ENCODE assay signal across 10 mouse cellular contexts in genomic region chr11:75976748-75977147, GRCm38 (mm10). TPM values are rescaled to one million over a fixed set of nuclear protein-coding genes. Genes with fewer than 3 reads are reported as not detected.
DNase-seq lines count a peak whose midpoint lies in the region; ATAC-seq lines count a peak whose summit lies in the region.
"Had no signal": no experiment of that assay in that cellular context is flagged by ENCODE, and none has a peak within 500 bp of the region (broad histone marks: within the 10 kb centered on the region; RNA-seq: fewer than 3 reads in every experiment).

No protein-coding gene starts in this region.

- no peaks in the 10 kb centered on the region for H3K36me3 ChIP-seq in stomach, embryonic 16.5 days (ENCODE audit: control insufficient read depth, insufficient read depth, low read length)
- H3K36me3 ChIP-seq in hindbrain, embryonic 12.5 days: no peaks in the 10 kb centered on the region
- H3K36me3 ChIP-seq: limb, embryonic 13.5 days had no signal

- peak; percentile 37 for DNase-seq in adrenal gland, postnatal 14 days
- no peak for DNase-seq in adrenal gland, postnatal 4 days (ENCODE audit: low spot score in 2 of 2)
- peak; percentile 67 for DNase-seq in lung, postnatal 36 days
- no peak for DNase-seq in gastrocnemius, postnatal 4 days (ENCODE audit: low spot score in 2 of 2)

- no peak overlapping the region for H3K4me2 ChIP-seq in stomach, embryonic 16.5 days (ENCODE audit: low read depth, low read length)
- H3K4me2 ChIP-seq in hindbrain, embryonic 12.5 days (replicated peaks): no peak overlapping the region
- H3K4me2 ChIP-seq: limb, embryonic 13.5 days had no signal

- no peak overlapping the region for H3K4me3 ChIP-seq in stomach, embryonic 16.5 days (replicated peaks; ENCODE audit: low read length)
- no peak overlapping the region for H3K4me3 ChIP-seq in hindbrain, embryonic 12.5 days
- H3K4me3 ChIP-seq: limb, embryonic 13.5 days; myocyte had no signal

- WGBS in stomach, embryonic 16.5 days: 41% methylated on average over 8 of the region's 8 CpGs
- WGBS in hindbrain, embryonic 12.5 days: 64% methylated on average over 8 of the region's 8 CpGs

- no peaks in the 10 kb centered on the region for H3K4me1 ChIP-seq in stomach, embryonic 16.5 days (ENCODE audit: control insufficient read depth, insufficient read depth, low read length)
- H3K4me1 ChIP-seq in hindbrain, embryonic 12.5 days: 0 out of 2 replicates have a peak, but pooled peaks cover 3% of the 10 kb centered on the region

- no peaks in the 10 kb centered on the region for H3K27me3 ChIP-seq in stomach, embryonic 16.5 days (ENCODE audit: control insufficient read depth, insufficient read depth, low read length)
- 0 out of 2 replicates have a peak, but pooled peaks cover under 1% of the 10 kb centered on the region for H3K27me3 ChIP-seq in hindbrain, embryonic 12.5 days

- no peak overlapping the region for H3K9ac ChIP-seq in stomach, embryonic 16.5 days (ENCODE audit: low read length)
- no peak overlapping the region for H3K9ac ChIP-seq in hindbrain, embryonic 12.5 days
- H3K9ac ChIP-seq: limb, embryonic 13.5 days had no signal

- H3K9me3 ChIP-seq in stomach, embryonic 16.5 days (replicated peaks; ENCODE audit: control insufficient read depth, low read length): no peaks in the 10 kb centered on the region
- H3K9me3 ChIP-seq in hindbrain, embryonic 12.5 days (replicated peaks): no peaks in the 10 kb centered on the region

- peak; percentile 72 for ATAC-seq in common myeloid progenitor, adult 5-6 weeks (replicated peaks; ENCODE audit: low read depth, poor library complexity, severe bottlenecking)
- ATAC-seq in stomach, embryonic 16.5 days (ENCODE audit: insufficient read depth, low FRiP score): peak; percentile 40; the same call in 1 of the 2 replicates
- ATAC-seq in erythroid progenitor cell, adult 5-6 weeks (replicated peaks; ENCODE audit: low FRiP score, poor library complexity, severe bottlenecking): no peak
- ATAC-seq in hindbrain, embryonic 12.5 days (ENCODE audit: low FRiP score): no peak

- H3K27ac ChIP-seq in stomach, embryonic 16.5 days (ENCODE audit: low read length): no peak overlapping the region
- H3K27ac ChIP-seq in hindbrain, embryonic 12.5 days: no peak overlapping the region
- H3K27ac ChIP-seq: limb, embryonic 13.5 days had no signal

RNA-seq across cellular contexts. Expression of gene 1700016K19Rik, which starts 23.0 kb away (rescaled TPM):
- total RNA-seq in adrenal gland, postnatal 14 days (2021): not detected in 2 replicates
- total RNA-seq in adrenal gland, postnatal 4 days (2021): not detected
- not detected in 2 replicates for total RNA-seq in common myeloid progenitor, adult 5-6 weeks (2017)
- polyA plus RNA-seq in stomach, embryonic 16.5 days (2015; fragmentation: Nextera tagmentation; extraction: Ambion mirVana): 2.9 and 3.7 TPM in 2 replicates
- total RNA-seq in erythroid progenitor cell, adult 5-6 weeks (2015; ENCODE audit: low replicate concordance): not detected in 2 replicates
- total RNA-seq in erythroid progenitor cell, adult 5-6 weeks (2017; ENCODE audit: low replicate concordance): not detected in 2 replicates
- 2.0 and 3.7 TPM in 2 replicates for polyA plus RNA-seq in hindbrain, embryonic 12.5 days (2016; fragmentation: Nextera tagmentation; extraction: Ambion mirVana)
- not detected for total RNA-seq in gastrocnemius, postnatal 4 days (2021)

RNA-seq across cellular contexts. Expression of gene Rph3al, which starts 38.5 kb away (rescaled TPM):
- 10.7 and 13.1 TPM in 2 replicates for total RNA-seq in adrenal gland, postnatal 14 days (2021)
- 10 to 100 TPM; 18.0 to 19.5 TPM for total RNA-seq in adrenal gland, postnatal 4 days (2021)
- 1.5 and 1.9 TPM in 2 replicates for total RNA-seq in common myeloid progenitor, adult 5-6 weeks (2017)
- 10.5 and 10.9 TPM in 2 replicates for polyA plus RNA-seq in stomach, embryonic 16.5 days (2015; fragmentation: Nextera tagmentation; extraction: Ambion mirVana)
- total RNA-seq in erythroid progenitor cell, adult 5-6 weeks (2015; ENCODE audit: low replicate concordance): 6.1 and 7.1 TPM in 2 replicates
- 0.98 and 7.4 TPM in 2 replicates for total RNA-seq in erythroid progenitor cell, adult 5-6 weeks (2017; ENCODE audit: low replicate concordance)
- 2.6 and 2.9 TPM in 2 replicates for polyA plus RNA-seq in hindbrain, embryonic 12.5 days (2016; fragmentation: Nextera tagmentation; extraction: Ambion mirVana)
- total RNA-seq in gastrocnemius, postnatal 4 days (2021): 1 to 10 TPM; 5.4 to 7.6 TPM

RNA-seq across cellular contexts. Expression of gene Rflnb, which starts 50.8 kb away (rescaled TPM):
- 53.4 and 64.1 TPM in 2 replicates for total RNA-seq in adrenal gland, postnatal 14 days (2021)
- 10 to 100 TPM; 35.5 to 40.1 TPM for total RNA-seq in adrenal gland, postnatal 4 days (2021)
- 2.0 and 2.6 TPM in 2 replicates for total RNA-seq in common myeloid progenitor, adult 5-6 weeks (2017)
- polyA plus RNA-seq in stomach, embryonic 16.5 days (2015; fragmentation: Nextera tagmentation; extraction: Ambion mirVana): 47.8 and 55.3 TPM in 2 replicates
- total RNA-seq in erythroid progenitor cell, adult 5-6 weeks (2015; ENCODE audit: low replicate concordance): 8.8 and 11.5 TPM in 2 replicates
- 6.7 and 7.2 TPM in 2 replicates for total RNA-seq in erythroid progenitor cell, adult 5-6 weeks (2017; ENCODE audit: low replicate concordance)
- polyA plus RNA-seq in hindbrain, embryonic 12.5 days (2016; fragmentation: Nextera tagmentation; extraction: Ambion mirVana): 23.1 and 25.4 TPM in 2 replicates
- 10 to 100 TPM; 50.1 to 59.2 TPM for total RNA-seq in gastrocnemius, postnatal 4 days (2021)

Comparison
In these comparisons a context has a peak if more than half of its experiments do, and no peak if none do; other contexts are left out.
1. DNase-seq: peak in adrenal gland, postnatal 14 days (single experiment) and lung, postnatal 36 days (single experiment); none in adrenal gland, postnatal 4 days (0 of 2) and gastrocnemius, postnatal 4 days (0 of 2).
2. ATAC-seq: peak in common myeloid progenitor, adult 5-6 weeks (single experiment) and stomach, embryonic 16.5 days (single experiment); none in erythroid progenitor cell, adult 5-6 weeks (single experiment) and hindbrain, embryonic 12.5 days (single experiment).